Mouse (Mus musculus) hindbrain, embryonic 15.5 days (tissue): Measurements from ENCODE around the gene Zfand2a. TPM values are rescaled to one million over a fixed set of nuclear protein-coding genes. Genes with fewer than 3 reads are reported as not detected.

ENCODE experiments used
- ATAC-seq: fragments of 200-750 bp; cut with Nextera tagmentation; 2 replicates; pipeline ENCODE4 v1.8.0; 2017; ENCODE audit warnings: low read depth, moderate number of reproducible peaks, moderate TSS enrichment; ENCODE audit not compliant: low FRiP score
- H3K27ac ChIP-seq: fragments of 300-500 bp; sonication (generic); replicated peaks from 2 replicates; pipeline ENCODE4 v1.5.1; 2015; ENCODE audit warnings: mild to moderate bottlenecking, inconsistent platforms
- H3K27me3 ChIP-seq: fragments of 300-500 bp; sonication (generic); 2 replicates; pipeline ENCODE4 v1.6.1; 2015; ENCODE audit warnings: control low read depth, inconsistent platforms
- H3K36me3 ChIP-seq: fragments of 300-500 bp; sonication (generic); 2 replicates; pipeline ENCODE4 v1.6.1; 2015; ENCODE audit warnings: control low read depth, inconsistent platforms
- H3K4me1 ChIP-seq: fragments of 300-500 bp; sonication (generic); replicated peaks from 2 replicates; pipeline ENCODE4 v1.6.1; 2015; ENCODE audit warnings: control low read depth, inconsistent platforms
- H3K4me2 ChIP-seq: fragments of 300-500 bp; sonication (generic); 2 replicates; pipeline ENCODE4 v1.6.1; 2015; ENCODE audit warnings: moderate library complexity, mild to moderate bottlenecking, inconsistent platforms
- H3K4me3 ChIP-seq: fragments of 300-500 bp; sonication (generic); 2 replicates; pipeline ENCODE4 v1.5.1; 2015; ENCODE audit warnings: mild to moderate bottlenecking, inconsistent platforms
- H3K9ac ChIP-seq: fragments of 300-500 bp; sonication (generic); 2 replicates; pipeline ENCODE4 v1.6.1; 2015; ENCODE audit warnings: inconsistent platforms
- H3K9me3 ChIP-seq: fragments of 300-500 bp; sonication (generic); 2 replicates; pipeline ENCODE4 v1.6.1; 2016; ENCODE audit warnings: control low read depth, inconsistent platforms
- WGBS: fragments of 180-500 bp; shearing (Covaris S2); methylation state at CpG from one replicate; pipeline ENCODE4 v1.1.7; 2015; 5-methylcytosine and 5-hydroxymethylcytosine counted together
- polyA plus RNA-seq: library from polyadenylated mRNA; unstranded; fragments of >200 nt; fragmentation: Nextera tagmentation; extraction: Ambion mirVana; gene quantifications from 2 replicates; pipeline ENCODE4 v1.2.1, GENCODE M21; 2015

The Zfand2a gene
- polyA plus RNA-seq, 1 experiment from 2014 or later = 27.1 TPM

GRCm38 (mm10) chr5:139496939-139497338, 12.6 kb upstream of the Zfand2a start:
- H3K9me3 ChIP-seq = no peaks in the 10 kb centered on the region
- H3K9ac ChIP-seq = no peak overlapping the region
- H3K27ac ChIP-seq = no peak overlapping the region
- H3K4me2 ChIP-seq = no peak overlapping the region
- H3K27me3 ChIP-seq = no peaks in the 10 kb centered on the region
- H3K4me3 ChIP-seq = no peak overlapping the region
- no peaks in the 10 kb centered on the region for H3K36me3 ChIP-seq
- no peaks in the 10 kb centered on the region for H3K4me1 ChIP-seq
- WGBS = 56% methylated on average over 5 of the region's 5 CpGs
- ATAC-seq = no peak

DNA sequence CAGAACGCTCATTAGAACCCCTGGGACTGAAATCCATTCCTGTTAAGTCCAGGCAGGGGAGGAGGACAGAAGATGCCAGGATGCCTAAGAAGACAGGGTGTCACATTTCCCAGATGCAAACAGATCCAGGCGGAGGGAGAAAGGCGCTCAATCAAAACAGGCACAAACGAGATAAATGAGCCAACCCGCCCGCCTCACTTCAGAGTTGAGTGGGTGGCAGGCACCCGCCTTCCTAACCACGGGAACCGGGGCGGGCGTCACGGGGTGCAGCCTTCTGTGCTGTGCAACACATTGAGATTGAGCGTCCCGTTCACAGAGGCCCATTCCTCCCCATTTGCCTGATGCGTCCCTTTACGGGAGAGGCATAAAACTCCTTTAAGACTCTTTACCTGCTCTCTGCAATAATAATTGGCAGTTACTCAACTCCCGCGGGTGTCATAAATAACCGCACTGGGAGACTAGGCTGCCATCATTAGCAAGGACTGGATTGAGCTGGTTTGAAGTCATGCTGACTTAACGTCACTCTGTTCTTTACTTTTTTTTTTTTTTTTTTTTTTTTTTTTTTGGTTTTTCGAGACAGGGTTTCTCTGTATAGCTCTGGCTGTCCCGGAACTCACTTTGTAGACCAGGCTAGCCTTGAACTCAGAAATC, 10.8 kb upstream of the Zfand2a start:
- no peaks in the 10 kb centered on the region for H3K36me3 ChIP-seq
- H3K4me1 ChIP-seq = no peaks in the 10 kb centered on the region
- WGBS = 59% methylated on average over 22 of the region's 22 CpGs
- H3K4me2 ChIP-seq = no peak overlapping the region
- H3K9me3 ChIP-seq = no peaks in the 10 kb centered on the region
- no peaks in the 10 kb centered on the region for H3K27me3 ChIP-seq
- no peak overlapping the region for H3K4me3 ChIP-seq
- no peak for ATAC-seq
- H3K9ac ChIP-seq = no peak overlapping the region
- H3K27ac ChIP-seq = no peak overlapping the region

DNA sequence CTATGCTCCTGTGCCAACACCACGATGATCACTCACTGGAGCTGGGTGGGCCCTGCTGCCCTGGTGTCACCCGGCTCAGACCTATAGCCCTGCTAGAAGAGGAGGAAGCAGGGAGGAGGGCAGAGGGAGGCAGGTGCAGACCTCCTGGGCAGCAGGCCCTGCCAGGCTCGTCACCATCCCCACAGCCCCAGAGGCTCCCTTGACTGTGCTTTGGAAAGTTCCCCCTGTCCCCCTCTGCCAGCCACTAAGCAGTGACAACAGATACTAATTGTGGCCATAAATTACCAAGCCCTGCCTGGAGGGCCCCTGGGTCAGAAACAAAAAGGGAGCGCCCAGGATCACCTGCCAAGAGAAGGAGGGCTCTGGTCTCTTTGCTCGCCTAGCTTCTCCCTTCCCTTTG, 9.3 kb upstream of the Zfand2a start:
- ATAC-seq = no peak
- no peaks in the 10 kb centered on the region for H3K9me3 ChIP-seq
- 58% methylated on average over 5 of the region's 5 CpGs for WGBS
- H3K9ac ChIP-seq = no peak overlapping the region
- no peak overlapping the region for H3K27ac ChIP-seq
- H3K4me2 ChIP-seq = no peak overlapping the region
- no peak overlapping the region for H3K4me3 ChIP-seq
- H3K36me3 ChIP-seq = no peaks in the 10 kb centered on the region
- H3K4me1 ChIP-seq = no peaks in the 10 kb centered on the region
- no peaks in the 10 kb centered on the region for H3K27me3 ChIP-seq

DNA sequence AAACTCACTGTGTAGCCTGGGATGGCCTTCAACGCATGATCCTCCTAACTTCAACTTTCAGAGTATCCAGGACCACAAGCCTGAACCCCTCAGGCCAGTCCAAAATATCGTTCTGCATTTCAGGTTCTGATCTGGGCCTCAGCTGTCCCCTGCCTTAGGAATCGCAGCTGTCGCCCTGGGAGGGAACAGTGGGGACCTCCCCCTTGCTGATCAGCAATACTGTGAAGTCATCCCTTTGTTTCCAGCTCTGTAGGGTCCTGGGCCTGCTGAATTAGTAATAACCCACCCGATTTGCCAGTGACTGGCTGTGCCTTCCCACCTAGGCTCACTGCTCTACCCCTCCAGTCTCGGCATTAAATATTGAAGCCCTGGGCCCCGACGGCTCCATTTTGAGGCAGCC, 7.0 kb upstream of the Zfand2a start:
- Histone ChIP-seq H3K4me1 (no peaks in the 10 kb centered on the region), H3K27me3 (no peaks in the 10 kb centered on the region), H3K4me2 (no peak overlapping the region), H3K27ac (no peak overlapping the region), H3K9me3 (no peaks in the 10 kb centered on the region), H3K36me3 (no peaks in the 10 kb centered on the region), H3K4me3 (no peak overlapping the region), H3K9ac (no peak overlapping the region)
- 39% methylated on average over 8 of the region's 8 CpGs for WGBS
- no peak for ATAC-seq

GRCm38 (mm10) chr5:139490131-139490530, 5.8 kb upstream of the Zfand2a start:
- 60% methylated on average over 11 of the region's 11 CpGs for WGBS
- Histone ChIP-seq H3K4me3 (no peak overlapping the region), H3K9ac (no peak overlapping the region), H3K27ac (no peak overlapping the region), H3K36me3 (no peaks in the 10 kb centered on the region), H3K4me2 (no peak overlapping the region), H3K4me1 (no peaks in the 10 kb centered on the region), H3K27me3 (no peaks in the 10 kb centered on the region), H3K9me3 (no peaks in the 10 kb centered on the region)
- no peak for ATAC-seq

DNA sequence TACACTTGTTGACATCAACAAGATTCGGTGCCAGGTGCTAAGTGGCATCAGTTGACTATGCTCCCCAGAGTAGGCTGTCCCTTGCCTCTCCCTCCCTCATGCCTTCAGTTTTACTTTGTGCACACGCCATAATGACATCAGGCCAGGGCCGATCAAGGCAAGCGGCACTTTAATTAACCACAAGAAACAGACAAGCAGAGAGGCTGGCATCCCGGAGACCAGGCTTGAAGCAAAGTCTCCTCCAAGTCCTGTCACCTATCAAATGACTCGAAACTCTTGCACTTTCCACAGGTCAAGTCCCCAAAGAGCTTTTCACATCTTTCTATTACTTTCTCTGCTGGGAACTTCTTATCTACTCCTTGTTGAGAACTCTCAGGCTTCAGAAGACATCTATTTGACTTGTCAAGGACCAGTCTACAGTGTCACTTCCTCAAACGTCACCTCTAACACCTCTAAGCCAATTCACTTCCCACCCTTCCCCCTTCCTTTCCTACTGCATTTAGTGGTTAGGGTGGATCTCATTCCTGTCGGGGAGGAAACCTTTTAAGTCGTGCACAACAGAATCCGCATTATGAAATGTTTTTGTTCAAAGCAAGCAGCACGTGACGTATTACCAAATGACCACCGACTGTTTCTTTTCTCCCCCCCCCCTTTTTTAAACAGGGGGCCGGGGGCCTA, 1.0 kb downstream of the Zfand2a start:
- Histone ChIP-seq H3K4me1 (peaks cover 19% of the 10 kb centered on the region), H3K9me3 (no peaks in the 10 kb centered on the region), H3K36me3 (peaks cover 25% of the 10 kb centered on the region), H3K27me3 (no peaks in the 10 kb centered on the region), H3K4me3 (peak overlapping the region; percentile 98), H3K4me2 (peak overlapping the region; percentile 80), H3K9ac (peak overlapping the region; percentile 92), H3K27ac (peak overlapping the region; percentile 91; the same call in 1 of the 2 replicates)
- 66% methylated on average over 14 of the region's 14 CpGs for WGBS
- no peak for ATAC-seq

- Histone ChIP-seq H3K4me2 (no peak overlapping the region), H3K36me3 (peaks cover 40% of the 10 kb centered on the region), H3K4me1 (peaks cover 19% of the 10 kb centered on the region), H3K27ac (no peak overlapping the region), H3K9me3 (no peaks in the 10 kb centered on the region), H3K27me3 (no peaks in the 10 kb centered on the region), H3K9ac (no peak overlapping the region), H3K4me3 (no peak overlapping the region)
- WGBS = 96% methylated on average over 10 of the region's 10 CpGs
- ATAC-seq = no peak
These were observed 3.9 kb downstream of the Zfand2a start for GRCm38 (mm10) chr5:139480406-139480805.

GRCm38 (mm10) chr5:139479088-139479487, 5.3 kb downstream of the Zfand2a start:
- no peak overlapping the region for H3K4me2 ChIP-seq

GRCm38 (mm10) chr5:139474741-139475140, 9.6 kb downstream of the Zfand2a start:
- H3K4me1 ChIP-seq = no peaks in the 10 kb centered on the region

More at GRCm38 (mm10) chr5:139479088-139479487, 5.3 kb downstream of the Zfand2a start:
- peaks cover 49% of the 10 kb centered on the region for H3K36me3 ChIP-seq
- H3K9me3 ChIP-seq = no peaks in the 10 kb centered on the region
- ATAC-seq = no peak
- no peak overlapping the region for H3K4me3 ChIP-seq
- no peak overlapping the region for H3K27ac ChIP-seq
- H3K4me1 ChIP-seq = peaks cover 15% of the 10 kb centered on the region
- H3K9ac ChIP-seq = no peak overlapping the region
- no peaks in the 10 kb centered on the region for H3K27me3 ChIP-seq
- WGBS = 89% methylated on average over 8 of the region's 8 CpGs

DNA sequence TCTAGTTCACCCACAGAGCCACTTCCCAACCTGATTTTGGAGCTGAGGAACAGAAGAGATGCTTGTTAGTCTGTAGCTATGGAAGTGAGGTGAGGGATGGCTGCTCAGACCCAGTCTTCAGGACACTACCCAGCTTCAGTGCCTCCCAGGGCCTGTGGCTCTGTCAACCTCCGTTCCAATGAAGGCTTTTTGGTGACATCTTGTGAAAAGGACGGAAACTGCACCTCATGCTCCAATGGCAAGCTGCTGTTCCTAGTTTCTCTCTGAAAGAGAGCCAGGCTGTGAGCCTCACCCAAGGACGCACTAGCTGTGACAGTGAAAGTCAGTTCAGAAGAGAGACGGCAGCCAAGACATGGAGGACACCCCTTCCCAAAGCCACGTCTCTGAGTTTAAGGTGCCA, 16.4 kb downstream of the Zfand2a start:
- no peak overlapping the region for H3K4me2 ChIP-seq
- H3K4me1 ChIP-seq = no peaks in the 10 kb centered on the region
- 57% methylated on average over 5 of the region's 5 CpGs for WGBS
- H3K36me3 ChIP-seq = peaks cover 17% of the 10 kb centered on the region
- no peak overlapping the region for H3K4me3 ChIP-seq
- no peaks in the 10 kb centered on the region for H3K27me3 ChIP-seq
- H3K27ac ChIP-seq = no peak overlapping the region
- ATAC-seq = peak; percentile 45; the same call in 1 of the 2 replicates
- no peak overlapping the region for H3K9ac ChIP-seq
- H3K9me3 ChIP-seq = no peaks in the 10 kb centered on the region

More at GRCm38 (mm10) chr5:139474741-139475140, 9.6 kb downstream of the Zfand2a start:
- Histone ChIP-seq H3K27me3 (no peaks in the 10 kb centered on the region), H3K4me3 (no peak overlapping the region), H3K27ac (no peak overlapping the region), H3K36me3 (peaks cover 61% of the 10 kb centered on the region), H3K9me3 (no peaks in the 10 kb centered on the region), H3K4me2 (no peak overlapping the region), H3K9ac (no peak overlapping the region)
- ATAC-seq = no peak
- 43% methylated on average over 9 of the region's 9 CpGs for WGBS

GRCm38 (mm10) chr5:139466801-139467200, 17.5 kb downstream of the Zfand2a start:
- peaks cover 7% of the 10 kb centered on the region for H3K36me3 ChIP-seq
- ATAC-seq = no peak

GRCm38 (mm10) chr5:139466373-139466772, 18.0 kb downstream of the Zfand2a start:
- 80% methylated on average over 2 of the region's 2 CpGs for WGBS
- Histone ChIP-seq H3K9ac (no peak overlapping the region), H3K4me2 (no peak overlapping the region), H3K4me1 (no peaks in the 10 kb centered on the region), H3K27ac (no peak overlapping the region), H3K4me3 (no peak overlapping the region), H3K36me3 (peaks cover 3% of the 10 kb centered on the region), H3K27me3 (no peaks in the 10 kb centered on the region), H3K9me3 (no peaks in the 10 kb centered on the region)
- no peak for ATAC-seq

More at GRCm38 (mm10) chr5:139466801-139467200, 17.5 kb downstream of the Zfand2a start:
- Histone ChIP-seq H3K9me3 (no peaks in the 10 kb centered on the region), H3K27ac (no peak overlapping the region), H3K4me3 (no peak overlapping the region), H3K4me2 (no peak overlapping the region), H3K27me3 (no peaks in the 10 kb centered on the region), H3K9ac (no peak overlapping the region), H3K4me1 (no peaks in the 10 kb centered on the region)
- 75% methylated on average over 4 of the region's 4 CpGs for WGBS
